Mouse (Mus musculus) naive thymus-derived CD4-positive, alpha-beta T cell, adult 5 months (primary cell): ENCODE measurements around the gene Gm10471. TPM values are rescaled to one million over a fixed set of nuclear protein-coding genes. Genes with fewer than 3 reads are reported as not detected.

Experiments used
- polyA plus RNA-seq: library from polyadenylated mRNA; unstranded; fragments of 100-300 nt; shearing (Covaris generic); gene quantifications from one replicate; pipeline ENCODE4 v1.2.1, GENCODE M21; 2017

Gm10471 gene
- not detected for polyA plus RNA-seq

DNA sequence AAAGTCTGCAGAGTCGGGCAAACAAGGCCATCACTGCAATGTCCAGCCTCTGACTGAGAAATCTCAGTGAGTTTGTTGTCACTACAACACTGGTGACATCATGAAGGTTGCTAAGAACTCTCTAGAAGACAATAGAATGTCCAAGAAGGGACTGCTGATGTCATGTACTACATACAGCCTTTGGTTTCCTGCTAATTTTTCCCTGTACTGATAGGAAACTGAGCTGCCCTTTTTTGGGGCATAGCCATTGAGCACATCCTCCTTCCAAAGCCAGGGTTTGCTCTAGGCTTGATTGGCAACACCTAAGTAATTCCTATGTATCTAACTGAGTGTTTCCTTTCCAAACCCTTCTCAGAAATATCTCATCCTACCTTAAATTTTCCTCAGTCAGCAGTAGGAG is at the start of gene Gm10471:
TSS of gene Gm10471 (minus strand) at position 101 of the 400 bp plus-strand sequence.

DNA sequence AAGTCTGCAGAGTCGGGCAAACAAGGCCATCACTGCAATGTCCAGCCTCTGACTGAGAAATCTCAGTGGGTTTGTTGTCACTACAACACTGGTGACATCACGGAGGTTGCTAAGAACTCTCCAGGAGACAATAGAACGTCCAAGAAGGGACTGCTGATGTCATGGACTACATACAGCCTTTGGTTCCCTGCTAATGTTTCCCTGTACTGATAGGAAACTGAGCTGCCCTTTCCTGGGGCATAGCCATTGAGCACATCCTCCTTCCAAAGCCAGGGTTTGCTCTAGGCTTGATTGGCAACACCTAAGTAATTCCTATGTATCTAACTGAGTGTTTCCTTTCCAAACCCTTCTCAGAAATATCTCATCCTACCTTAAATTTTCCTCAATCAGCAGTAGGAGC is 32.2 kb upstream of the Gm10471 start, which contains the start of gene Gm10220:
TSS of gene Gm10220 (minus strand) at position 101 of the 400 bp plus-strand sequence.

DNA sequence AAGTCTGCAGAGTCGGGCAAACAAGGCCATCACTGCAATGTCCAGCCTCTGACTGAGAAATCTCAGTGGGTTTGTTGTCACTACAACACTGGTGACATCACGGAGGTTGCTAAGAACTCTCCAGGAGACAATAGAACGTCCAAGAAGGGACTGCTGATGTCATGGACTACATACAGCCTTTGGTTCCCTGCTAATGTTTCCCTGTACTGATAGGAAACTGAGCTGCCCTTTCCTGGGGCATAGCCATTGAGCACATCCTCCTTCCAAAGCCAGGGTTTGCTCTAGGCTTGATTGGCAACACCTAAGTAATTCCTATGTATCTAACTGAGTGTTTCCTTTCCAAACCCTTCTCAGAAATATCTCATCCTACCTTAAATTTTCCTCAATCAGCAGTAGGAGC is 16.2 kb upstream of the Gm10471 start, which contains the start of gene 5031410I06Rik:
TSS of gene 5031410I06Rik (minus strand) at position 101 of the 400 bp plus-strand sequence.

DNA sequence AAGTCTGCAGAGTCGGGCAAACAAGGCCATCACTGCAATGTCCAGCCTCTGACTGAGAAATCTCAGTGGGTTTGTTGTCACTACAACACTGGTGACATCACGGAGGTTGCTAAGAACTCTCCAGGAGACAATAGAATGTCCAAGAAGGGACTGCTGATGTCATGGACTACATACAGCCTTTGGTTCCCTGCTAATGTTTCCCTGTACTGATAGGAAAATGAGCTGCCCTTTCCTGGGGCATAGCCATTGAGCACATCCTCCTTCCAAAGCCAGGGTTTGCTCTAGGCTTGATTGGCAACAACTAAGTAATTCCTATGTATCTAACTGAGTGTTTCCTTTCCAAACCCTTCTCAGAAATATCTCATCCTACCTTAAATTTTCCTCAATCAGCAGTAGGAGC is 30.6 kb downstream of the Gm10471 start, which contains the start of gene Gm7347:
TSS of gene Gm7347 (minus strand) at position 101 of the 400 bp plus-strand sequence.

DNA sequence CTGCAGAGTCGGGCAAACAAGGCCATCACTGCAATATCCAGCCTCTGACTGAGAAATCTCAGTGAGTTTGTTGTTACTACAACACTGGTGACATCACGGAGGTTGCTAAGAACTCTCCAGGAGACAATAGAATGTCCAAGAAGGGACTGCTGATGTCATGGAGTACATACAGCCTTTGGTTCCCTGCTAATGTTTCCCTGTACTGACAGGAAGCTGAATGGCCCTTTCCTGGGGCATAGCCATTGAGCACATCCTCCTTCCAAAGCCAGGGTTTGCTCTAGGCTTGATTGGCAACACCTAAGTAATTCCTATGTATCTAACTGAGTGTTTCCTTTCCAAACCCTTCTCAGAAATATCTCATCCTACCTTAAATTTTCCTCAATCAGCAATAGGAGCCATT is 49.6 kb downstream of the Gm10471 start, which contains the start of gene Speer4a:
TSS of gene Speer4a (minus strand) at position 101 of the 400 bp plus-strand sequence.

Other genes with a start within 250 kb of the Gm10471 start
- not detected for gene Gm21663, start 146.9 kb downstream of the Gm10471 start, polyA plus RNA-seq
- not detected for gene Gm21671, start 134.9 kb downstream of the Gm10471 start, polyA plus RNA-seq
- not detected for gene Gm21680, start 116.6 kb downstream of the Gm10471 start, polyA plus RNA-seq
- not detected for gene Gm21698, start 100.6 kb downstream of the Gm10471 start, polyA plus RNA-seq
- gene Gm1979, start 84.5 kb downstream of the Gm10471 start, polyA plus RNA-seq, result not detected
- not detected for gene Gm5862, start 66.4 kb downstream of the Gm10471 start, polyA plus RNA-seq
- gene Speer4a, start 49.7 kb downstream of the Gm10471 start, polyA plus RNA-seq, result not detected
- gene Gm7347, start 30.7 kb downstream of the Gm10471 start, polyA plus RNA-seq, result not detected
- gene 5031410I06Rik, start 16.1 kb upstream of the Gm10471 start, polyA plus RNA-seq, result not detected
- gene Gm10220, start 32.1 kb upstream of the Gm10471 start, polyA plus RNA-seq, result not detected
- gene Gm7361, start 168.4 kb upstream of the Gm10471 start, polyA plus RNA-seq, result not detected